Mouse (Mus musculus): Measurements from ENCODE around the gene Phf11a. TPM values are rescaled to one million over a fixed set of nuclear protein-coding genes. Genes with fewer than 3 reads are reported as not detected.
"Not testable (repeated sequence)": the region's sequence is repeated elsewhere in the genome, so short reads cannot be mapped to it uniquely, and the experiment has no call there.

Phf11a gene
- polyA plus RNA-seq (2015; fragmentation: Nextera tagmentation; extraction: Ambion mirVana), result not detected in 2 replicates

DNA sequence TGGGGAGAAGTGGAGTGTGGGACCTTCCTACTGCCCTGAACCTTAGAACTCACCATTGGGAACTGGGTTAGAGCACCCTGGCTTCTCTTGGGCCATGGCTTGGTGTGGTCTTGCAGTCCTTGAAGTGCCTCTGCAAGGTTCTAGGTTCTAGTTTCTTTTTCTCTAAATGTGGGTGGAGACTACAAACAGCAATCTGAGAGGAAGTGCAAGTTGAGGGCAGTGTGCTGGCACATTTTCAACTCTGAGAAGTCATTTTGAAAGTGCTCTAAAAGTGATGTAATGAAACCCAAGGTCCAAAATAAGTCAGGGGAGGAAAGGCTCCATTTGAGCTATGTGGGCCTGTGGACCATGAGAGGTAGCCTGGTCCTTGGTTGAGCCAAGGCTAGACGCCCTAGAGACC lies at the start of gene Phf11a:
Gene Phf11a, minus strand, starts transcription at position 132 of the 400 bp plus-strand sequence.
- H3K27ac ChIP-seq (ENCODE audit: low read depth, low read length); H3K4me1 ChIP-seq (ENCODE audit: control insufficient read depth, insufficient read depth, low read depth, low read length); H3K4me2 ChIP-seq (ENCODE audit: low read length); H3K9me3 ChIP-seq (ENCODE audit: control insufficient read depth, low read length); H3K9ac ChIP-seq (ENCODE audit: low read depth, low read length); H3K27me3 ChIP-seq (replicated peaks; ENCODE audit: control insufficient read depth, insufficient read depth, low read length); H3K36me3 ChIP-seq (ENCODE audit: control insufficient read depth, insufficient read depth, low read length); H3K4me3 ChIP-seq (ENCODE audit: low read length); ATAC-seq: not testable (repeated sequence)
- 85% methylated on average over 1 of the region's 1 CpGs for WGBS

DNA sequence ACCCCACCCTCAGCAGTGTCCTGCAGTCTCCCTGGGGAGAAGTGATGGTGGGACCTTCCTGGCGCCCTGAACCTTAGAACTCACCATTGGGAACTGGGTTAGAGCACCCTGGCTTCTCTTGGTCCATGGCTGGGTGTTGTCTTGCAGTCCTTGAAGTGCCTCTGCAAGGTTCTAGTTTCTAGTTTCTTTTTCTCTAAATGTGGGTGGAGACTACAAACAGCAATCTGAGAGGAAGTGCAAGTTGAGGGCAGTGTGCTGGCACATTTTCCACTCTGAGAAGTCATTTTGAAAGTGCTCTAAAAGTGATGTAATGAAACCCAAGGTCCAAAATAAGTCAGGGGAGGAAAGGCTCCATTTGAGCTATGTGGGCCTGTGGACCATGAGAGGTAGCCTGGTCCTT lies 43.9 kb upstream of the Phf11a start, which contains the start of gene Phf11b:
Gene Phf11b, minus strand, starts transcription at position 163 of the 400 bp plus-strand sequence.
- not testable (repeated sequence) for H3K9me3 ChIP-seq (ENCODE audit: control insufficient read depth, low read length); H3K27ac ChIP-seq (ENCODE audit: low read depth, low read length); H3K27me3 ChIP-seq (replicated peaks; ENCODE audit: control insufficient read depth, insufficient read depth, low read length); H3K4me2 ChIP-seq (ENCODE audit: low read length); ATAC-seq; H3K4me1 ChIP-seq (ENCODE audit: control insufficient read depth, insufficient read depth, low read depth, low read length); H3K9ac ChIP-seq (ENCODE audit: low read depth, low read length); H3K36me3 ChIP-seq (ENCODE audit: control insufficient read depth, insufficient read depth, low read length); H3K4me3 ChIP-seq (ENCODE audit: low read length)
- 54% methylated on average over 1 of the region's 1 CpGs for WGBS

DNA sequence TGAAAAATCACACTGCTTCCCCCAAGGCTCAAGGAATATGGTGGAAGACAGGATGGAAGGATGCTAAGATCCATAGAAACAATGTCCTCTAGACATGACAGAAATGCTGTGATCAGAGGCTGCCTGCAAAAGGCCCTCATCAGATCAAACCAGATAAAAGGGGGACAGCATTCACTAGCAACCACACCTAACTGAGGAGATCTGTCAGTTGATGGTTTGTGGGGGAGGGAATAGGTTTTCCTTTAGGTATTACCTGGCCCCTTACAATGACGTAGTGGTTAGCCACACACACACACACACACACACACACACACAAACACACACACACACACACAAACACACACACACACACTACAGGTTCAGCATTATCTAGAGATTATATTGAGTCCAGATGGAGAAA lies 42.2 kb upstream of the Phf11a start:
- Histone ChIP-seq H3K27me3 (replicated peaks; ENCODE audit: control insufficient read depth, insufficient read depth, low read length) (no peaks in the 10 kb centered on the region), H3K9me3 (ENCODE audit: control insufficient read depth, low read length) (no peaks in the 10 kb centered on the region), H3K4me3 (ENCODE audit: low read length) (no peak overlapping the region), H3K9ac (ENCODE audit: low read depth, low read length) (no peak overlapping the region), H3K4me1 (ENCODE audit: control insufficient read depth, insufficient read depth, low read depth, low read length) (no peaks in the 10 kb centered on the region), H3K4me2 (ENCODE audit: low read length) (no peak overlapping the region), H3K27ac (ENCODE audit: low read depth, low read length) (no peak overlapping the region), H3K36me3 (ENCODE audit: control insufficient read depth, insufficient read depth, low read length) (no peaks in the 10 kb centered on the region)
- no peak for ATAC-seq
- 100% methylated on average over 1 of the region's 1 CpGs for WGBS

DNA sequence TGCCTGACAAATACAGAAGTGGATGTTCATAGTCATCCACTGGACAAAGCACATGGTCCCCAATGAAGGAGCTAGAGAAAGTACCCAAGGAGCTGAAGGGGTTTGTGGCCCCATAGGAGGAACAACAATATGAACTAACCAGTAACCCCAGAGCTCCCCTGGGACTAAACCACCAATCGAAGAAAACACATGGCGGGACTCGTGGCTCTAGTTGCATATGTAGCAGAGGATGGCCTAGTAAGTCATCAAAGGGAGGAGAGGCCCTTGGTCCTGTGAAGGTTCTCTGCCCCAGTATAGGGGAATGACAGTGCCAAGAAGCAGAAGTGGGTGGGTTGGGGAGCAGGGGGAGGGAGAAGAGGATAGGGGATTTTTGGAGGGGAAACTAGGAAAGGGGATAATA lies 38.7 kb upstream of the Phf11a start:
- WGBS, result 90% methylated on average over 3 of the region's 3 CpGs
- not testable (repeated sequence) for H3K9ac ChIP-seq (ENCODE audit: low read depth, low read length)

DNA sequence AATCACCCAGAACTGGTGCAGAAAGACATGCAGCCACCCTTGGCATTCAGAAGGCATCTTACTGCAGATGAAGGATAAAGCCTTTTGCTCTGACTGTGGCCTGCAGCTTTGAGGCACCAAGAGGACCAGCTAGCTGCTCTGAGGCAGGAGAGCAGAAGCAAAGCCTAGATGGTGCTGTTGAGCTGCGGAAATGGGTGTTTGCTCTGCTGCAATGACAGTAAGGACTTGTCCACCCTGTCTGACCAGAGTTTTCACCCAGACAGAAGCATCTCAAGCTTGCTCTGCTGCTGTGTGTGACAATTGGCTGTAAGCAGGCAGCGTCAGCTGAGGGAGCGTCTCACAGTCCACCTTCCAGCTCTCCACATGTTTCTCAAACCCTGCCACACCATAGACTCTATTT lies 33.2 kb upstream of the Phf11a start:
- not testable (repeated sequence) for H3K4me1 ChIP-seq (ENCODE audit: control insufficient read depth, insufficient read depth, low read depth, low read length); H3K9ac ChIP-seq (ENCODE audit: low read depth, low read length); H3K27me3 ChIP-seq (replicated peaks; ENCODE audit: control insufficient read depth, insufficient read depth, low read length); H3K4me2 ChIP-seq (ENCODE audit: low read length); H3K9me3 ChIP-seq (ENCODE audit: control insufficient read depth, low read length); H3K4me3 ChIP-seq (ENCODE audit: low read length); H3K36me3 ChIP-seq (ENCODE audit: control insufficient read depth, insufficient read depth, low read length); ATAC-seq; H3K27ac ChIP-seq (ENCODE audit: low read depth, low read length)
- 66% methylated on average over 3 of the region's 3 CpGs for WGBS

More for the DNA sequence above, 38.7 kb upstream of the Phf11a start:
- not testable (repeated sequence) for H3K4me1 ChIP-seq (ENCODE audit: control insufficient read depth, insufficient read depth, low read depth, low read length); H3K27me3 ChIP-seq (replicated peaks; ENCODE audit: control insufficient read depth, insufficient read depth, low read length); H3K36me3 ChIP-seq (ENCODE audit: control insufficient read depth, insufficient read depth, low read length); H3K4me3 ChIP-seq (ENCODE audit: low read length); H3K4me2 ChIP-seq (ENCODE audit: low read length); H3K9me3 ChIP-seq (ENCODE audit: control insufficient read depth, low read length); ATAC-seq; H3K27ac ChIP-seq (ENCODE audit: low read depth, low read length)

DNA sequence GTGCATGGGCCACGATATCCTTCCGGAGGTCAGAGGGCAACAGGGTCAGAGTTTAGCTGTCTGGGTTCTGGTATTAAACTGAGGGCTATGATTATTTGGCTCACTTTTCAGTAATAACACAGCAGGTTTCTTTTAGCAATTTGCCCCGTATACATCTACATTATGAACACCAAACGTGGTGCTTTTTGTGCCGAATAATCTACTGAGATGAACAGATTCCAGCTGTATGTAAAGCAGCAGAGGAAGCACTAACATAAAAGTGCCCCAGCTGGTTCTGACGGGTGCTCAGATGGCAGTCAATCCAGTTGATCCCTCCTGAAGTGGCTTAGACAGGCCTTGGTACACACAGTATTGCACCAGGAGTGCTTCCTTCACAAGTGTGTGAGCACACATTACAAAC lies 22.6 kb upstream of the Phf11a start:
- H3K27me3 ChIP-seq (replicated peaks; ENCODE audit: control insufficient read depth, insufficient read depth, low read length); ATAC-seq; H3K36me3 ChIP-seq (ENCODE audit: control insufficient read depth, insufficient read depth, low read length); H3K4me2 ChIP-seq (ENCODE audit: low read length); H3K4me3 ChIP-seq (ENCODE audit: low read length); H3K9ac ChIP-seq (ENCODE audit: low read depth, low read length); H3K9me3 ChIP-seq (ENCODE audit: control insufficient read depth, low read length); H3K4me1 ChIP-seq (ENCODE audit: control insufficient read depth, insufficient read depth, low read depth, low read length); H3K27ac ChIP-seq (ENCODE audit: low read depth, low read length): not testable (repeated sequence)
- WGBS, result 84% methylated on average over 6 of the region's 6 CpGs

DNA sequence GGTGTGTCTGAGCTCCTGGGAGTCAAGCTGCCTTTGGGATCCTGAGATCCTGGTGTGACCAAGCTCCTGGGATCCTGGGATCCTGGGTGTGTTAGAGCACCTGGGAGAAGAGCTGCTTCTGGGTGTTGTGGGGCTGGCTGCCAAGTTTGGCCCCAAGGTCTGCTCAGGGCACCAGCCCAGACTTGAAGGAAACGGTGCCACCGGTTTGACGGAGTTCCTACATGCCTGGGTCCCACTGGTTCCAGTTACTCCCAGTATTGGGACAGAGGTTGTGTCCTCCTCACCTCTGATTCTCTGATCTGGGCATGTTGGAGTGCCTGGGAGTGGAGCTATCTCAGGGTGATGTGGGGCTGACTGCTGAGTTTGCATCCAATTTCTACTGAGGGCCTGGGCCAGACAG lies 21.7 kb upstream of the Phf11a start:
- not testable (repeated sequence) for ATAC-seq; H3K4me1 ChIP-seq (ENCODE audit: control insufficient read depth, insufficient read depth, low read depth, low read length); H3K27me3 ChIP-seq (replicated peaks; ENCODE audit: control insufficient read depth, insufficient read depth, low read length); H3K4me2 ChIP-seq (ENCODE audit: low read length); H3K9ac ChIP-seq (ENCODE audit: low read depth, low read length); H3K4me3 ChIP-seq (ENCODE audit: low read length); H3K36me3 ChIP-seq (ENCODE audit: control insufficient read depth, insufficient read depth, low read length); H3K9me3 ChIP-seq (ENCODE audit: control insufficient read depth, low read length); H3K27ac ChIP-seq (ENCODE audit: low read depth, low read length)
- WGBS, result 97% methylated on average over 3 of the region's 3 CpGs

DNA sequence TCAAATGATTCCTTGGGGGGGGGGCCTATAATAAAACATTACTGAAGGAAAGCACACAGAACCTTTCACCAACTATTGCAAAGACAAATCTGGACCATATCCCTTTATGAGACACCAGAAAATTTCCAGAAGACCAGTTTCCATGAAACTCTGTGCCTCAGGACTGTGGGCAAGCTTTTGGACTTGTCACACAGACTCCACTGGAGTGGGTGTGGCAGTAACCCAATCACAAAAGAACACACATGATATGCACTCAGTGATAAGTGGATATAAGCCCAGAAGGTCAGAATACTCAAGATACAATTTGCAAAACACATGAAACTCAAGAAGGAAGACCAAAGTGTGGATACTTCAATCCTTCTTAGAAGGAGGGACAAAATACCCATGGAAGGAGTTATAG lies 5.6 kb downstream of the Phf11a start:
- not testable (repeated sequence) for H3K27ac ChIP-seq (ENCODE audit: low read depth, low read length); H3K36me3 ChIP-seq (ENCODE audit: control insufficient read depth, insufficient read depth, low read length); H3K9ac ChIP-seq (ENCODE audit: low read depth, low read length); H3K4me3 ChIP-seq (ENCODE audit: low read length); ATAC-seq; H3K27me3 ChIP-seq (replicated peaks; ENCODE audit: control insufficient read depth, insufficient read depth, low read length); H3K9me3 ChIP-seq (ENCODE audit: control insufficient read depth, low read length); H3K4me2 ChIP-seq (ENCODE audit: low read length); H3K4me1 ChIP-seq (ENCODE audit: control insufficient read depth, insufficient read depth, low read depth, low read length)

DNA sequence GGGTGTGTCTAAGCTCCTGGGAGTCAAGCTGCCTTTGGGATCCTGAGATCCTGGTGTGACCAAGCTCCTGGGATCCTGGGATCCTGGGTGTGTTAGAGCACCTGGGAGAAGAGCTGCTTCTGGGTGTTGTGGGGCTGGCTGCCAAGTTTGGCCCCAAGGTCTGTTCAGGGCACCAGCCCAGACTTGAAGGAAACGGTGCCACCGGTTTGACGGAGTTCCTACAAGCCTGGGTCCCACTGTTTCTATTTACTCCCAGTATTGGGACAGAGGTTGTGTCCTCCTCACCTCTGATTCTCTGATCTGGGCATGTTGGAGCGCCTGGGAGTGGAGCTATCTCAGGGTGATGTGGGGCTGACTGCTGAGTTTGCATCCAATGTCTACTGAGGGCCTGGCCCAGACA lies 22.4 kb downstream of the Phf11a start:
- not testable (repeated sequence) for H3K27ac ChIP-seq (ENCODE audit: low read depth, low read length); ATAC-seq; H3K36me3 ChIP-seq (ENCODE audit: control insufficient read depth, insufficient read depth, low read length); H3K9ac ChIP-seq (ENCODE audit: low read depth, low read length); H3K9me3 ChIP-seq (ENCODE audit: control insufficient read depth, low read length); H3K27me3 ChIP-seq (replicated peaks; ENCODE audit: control insufficient read depth, insufficient read depth, low read length); H3K4me2 ChIP-seq (ENCODE audit: low read length); H3K4me1 ChIP-seq (ENCODE audit: control insufficient read depth, insufficient read depth, low read depth, low read length); H3K4me3 ChIP-seq (ENCODE audit: low read length)
- 95% methylated on average over 4 of the region's 4 CpGs for WGBS

DNA sequence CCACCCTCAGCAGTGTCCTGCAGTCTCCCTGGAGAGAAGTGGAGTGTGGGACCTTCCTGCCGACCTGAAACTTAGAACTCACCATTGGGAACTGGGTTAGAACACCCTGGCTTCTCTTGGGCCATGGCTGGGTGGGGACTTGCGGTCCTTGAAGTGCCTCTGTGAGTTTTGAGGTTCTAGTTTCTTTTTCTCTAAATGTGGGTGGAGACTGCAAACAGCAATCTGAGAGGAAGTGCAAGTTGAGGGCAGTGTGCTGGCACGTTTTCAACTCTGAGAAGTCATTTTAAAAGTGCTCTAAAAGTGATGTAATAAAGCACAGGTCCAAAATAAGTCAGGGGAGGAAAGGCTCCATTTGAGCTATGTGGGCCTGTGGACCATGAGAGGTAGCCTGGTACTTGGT lies 37.3 kb downstream of the Phf11a start, which contains the start of gene Gm6904:
Gene Gm6904, minus strand, starts transcription at position 161 of the 400 bp plus-strand sequence.
- Histone ChIP-seq H3K27me3 (replicated peaks; ENCODE audit: control insufficient read depth, insufficient read depth, low read length) (no peaks in the 10 kb centered on the region), H3K4me2 (ENCODE audit: low read length) (no peak within 1 kb of the TSS), H3K9me3 (ENCODE audit: control insufficient read depth, low read length) (no peaks in the 10 kb centered on the region), H3K4me3 (ENCODE audit: low read length) (no peak within 1 kb of the TSS), H3K36me3 (ENCODE audit: control insufficient read depth, insufficient read depth, low read length) (no peaks in the 10 kb centered on the region), H3K9ac (ENCODE audit: low read depth, low read length) (no peak within 1 kb of the TSS), H3K27ac (ENCODE audit: low read depth, low read length) (no peak within 1 kb of the TSS), H3K4me1 (ENCODE audit: control insufficient read depth, insufficient read depth, low read depth, low read length) (no peaks in the 10 kb centered on the region)
- no peak for ATAC-seq
- WGBS, result 74% methylated on average over 3 of the region's 3 CpGs

Measured in hindbrain, embryonic 16.5 days (tissue).